Mouse (Mus musculus): ENCODE results near the gene Fam185a.

GRCm38 (mm10) chr5:21513363-21513762 lies 88.6 kb downstream of the Fam185a start:
- no peak for TF ChIP-seq CTCF (conservative IDR thresholded peaks at IDR 0.05; ENCODE audit: insufficient read depth, insufficient read length, low read depth, low read length)
- TF ChIP-seq POLR2A (IDR thresholded peaks at IDR 0.05; ENCODE audit: low read depth, low read length): no peak
